Mouse (Mus musculus) embryonic facial prominence, embryonic 15.5 days (tissue): Measurements from ENCODE around the gene Epha8. TPM values are rescaled to one million over a fixed set of nuclear protein-coding genes. Genes with fewer than 3 reads are reported as not detected.

Source experiments
- ATAC-seq: fragments of 200-750 bp; cut with Nextera tagmentation; 2 replicates; pipeline ENCODE4 v1.8.0; 2017; ENCODE audit warnings: low read depth, moderate TSS enrichment; ENCODE audit not compliant: insufficient number of reproducible peaks, low FRiP score, low TSS enrichment
- H3K27ac ChIP-seq: fragments of 300-500 bp; sonication (generic); replicated peaks from 2 replicates; pipeline ENCODE4 v1.5.1; 2015; ENCODE audit warnings: mild to moderate bottlenecking, inconsistent platforms
- H3K27me3 ChIP-seq: fragments of 300-500 bp; sonication (generic); 2 replicates; pipeline ENCODE4 v1.6.1; 2015; ENCODE audit warnings: inconsistent platforms
- H3K36me3 ChIP-seq: fragments of 300-500 bp; sonication (generic); 2 replicates; pipeline ENCODE4 v1.6.1; 2015; ENCODE audit warnings: mild to moderate bottlenecking, inconsistent platforms
- H3K4me1 ChIP-seq: fragments of 300-500 bp; sonication (generic); 2 replicates; pipeline ENCODE4 v1.6.1; 2015; ENCODE audit warnings: inconsistent platforms
- H3K4me2 ChIP-seq: fragments of 300-500 bp; sonication (generic); replicated peaks from 2 replicates; pipeline ENCODE4 v1.6.1; 2015; ENCODE audit warnings: mild to moderate bottlenecking, inconsistent platforms
- H3K4me3 ChIP-seq: fragments of 300-500 bp; sonication (generic); replicated peaks from 2 replicates; pipeline ENCODE4 v1.5.1; 2015; ENCODE audit warnings: mild to moderate bottlenecking, inconsistent platforms
- H3K9ac ChIP-seq: fragments of 300-500 bp; sonication (generic); 2 replicates; pipeline ENCODE4 v1.6.1; 2015; ENCODE audit warnings: inconsistent platforms
- H3K9me3 ChIP-seq: fragments of 300-500 bp; sonication (generic); replicated peaks from 2 replicates; pipeline ENCODE4 v1.6.1; 2016; ENCODE audit warnings: inconsistent platforms
- WGBS: fragments of 180-500 bp; shearing (Covaris S2); methylation state at CpG from one replicate; pipeline ENCODE4 v1.1.7; 2015; 5-methylcytosine and 5-hydroxymethylcytosine counted together
- polyA plus RNA-seq: library from polyadenylated mRNA; unstranded; fragments of >200 nt; fragmentation: Nextera tagmentation; extraction: Ambion mirVana; gene quantifications from 2 replicates; pipeline ENCODE4 v1.2.1, GENCODE M21; 2015

Gene Epha8
- polyA plus RNA-seq: 1.1 and 2.0 TPM in 2 replicates

DNA sequence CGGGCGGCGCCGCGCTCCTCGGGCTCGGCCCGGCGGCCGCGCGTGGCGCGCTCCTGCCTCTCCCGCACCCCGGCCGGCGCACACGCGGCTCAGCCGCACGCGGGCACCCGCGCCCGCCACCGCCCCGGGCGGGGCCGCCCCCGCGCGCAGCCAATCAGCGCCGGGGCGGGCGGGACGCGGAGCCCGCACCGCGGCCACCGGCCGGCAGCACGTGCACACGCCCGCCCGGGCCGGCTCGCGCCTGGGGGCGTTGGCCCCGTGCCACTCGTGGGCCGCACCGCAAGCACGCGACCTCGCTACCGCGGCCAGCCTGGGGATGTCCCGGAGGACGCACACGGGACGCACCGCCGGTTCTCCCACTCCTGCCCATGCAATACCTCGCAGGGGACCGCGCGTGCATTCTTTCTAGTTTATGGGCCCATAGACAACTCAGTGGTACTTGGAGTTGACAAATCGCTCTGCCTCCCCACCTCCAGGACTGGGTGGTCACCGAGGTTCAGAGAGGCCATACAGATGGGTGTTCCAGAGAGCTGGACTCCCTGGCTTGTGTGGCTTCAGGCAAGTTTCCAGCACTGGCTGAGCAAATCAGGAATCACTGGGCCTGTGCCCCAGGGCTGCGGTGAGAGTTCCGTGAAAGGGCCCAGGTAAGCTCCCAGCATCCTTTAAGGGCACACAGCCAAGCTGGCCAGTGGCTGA lies at the start of gene Epha8:
TSS of gene Epha8 (minus strand) at position 66 of the 696 bp plus-strand sequence.
- Histone ChIP-seq H3K27ac (no peak within 1 kb of the TSS), H3K9me3 (no peaks in the 10 kb centered on the region), H3K4me3 (peak within 1 kb of the TSS; percentile 44), H3K4me2 (peak within 1 kb of the TSS; percentile 94), H3K4me1 (peaks cover 15% of the 10 kb centered on the region), H3K9ac (no peak within 1 kb of the TSS), H3K36me3 (no peaks in the 10 kb centered on the region), H3K27me3 (peaks cover 84% of the 10 kb centered on the region)
- 2% methylated on average over 57 of the region's 75 CpGs for WGBS
- no peak for ATAC-seq

- 76% methylated on average over 3 of the region's 3 CpGs for WGBS
Measured at GRCm38 (mm10) chr4:137001825-137002224, 45.2 kb upstream of the Epha8 start.

DNA sequence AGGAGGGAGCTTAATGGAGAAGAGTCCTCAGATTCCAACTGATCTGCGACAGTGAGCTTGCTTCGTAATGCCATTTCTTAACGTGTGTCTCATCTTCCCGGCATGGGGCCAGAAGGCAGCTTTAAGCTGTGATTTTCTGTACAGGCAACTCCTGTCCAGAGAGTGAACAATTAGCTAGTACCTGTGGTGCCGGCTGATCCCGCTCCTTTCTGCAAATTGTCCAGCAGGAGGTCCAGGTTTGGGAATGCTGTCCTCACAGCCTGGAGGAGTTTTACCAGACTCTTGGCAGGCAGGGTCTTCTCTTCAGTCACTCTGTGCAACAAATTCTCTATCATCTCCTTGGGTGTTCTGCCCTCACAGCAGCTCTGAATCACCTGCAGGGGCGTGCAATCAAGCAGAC lies 44.4 kb upstream of the Epha8 start:
- H3K36me3 ChIP-seq: peaks cover 19% of the 10 kb centered on the region; the same call in 1 of the 2 replicates
- ATAC-seq: no peak
- H3K4me3 ChIP-seq: no peak overlapping the region
- no peak overlapping the region for H3K4me2 ChIP-seq
- 84% methylated on average over 7 of the region's 7 CpGs for WGBS
- no peaks in the 10 kb centered on the region for H3K4me1 ChIP-seq
- H3K27me3 ChIP-seq: no peaks in the 10 kb centered on the region
- no peaks in the 10 kb centered on the region for H3K9me3 ChIP-seq
- no peak overlapping the region for H3K9ac ChIP-seq
- no peak overlapping the region for H3K27ac ChIP-seq

More at GRCm38 (mm10) chr4:137001825-137002224, 45.2 kb upstream of the Epha8 start:
- Histone ChIP-seq H3K4me3 (no peak overlapping the region), H3K9ac (no peak overlapping the region), H3K36me3 (peaks cover 16% of the 10 kb centered on the region; the same call in 1 of the 2 replicates), H3K4me1 (no peaks in the 10 kb centered on the region), H3K9me3 (no peaks in the 10 kb centered on the region), H3K27ac (no peak overlapping the region), H3K4me2 (no peak overlapping the region), H3K27me3 (no peaks in the 10 kb centered on the region)
- ATAC-seq: no peak

DNA sequence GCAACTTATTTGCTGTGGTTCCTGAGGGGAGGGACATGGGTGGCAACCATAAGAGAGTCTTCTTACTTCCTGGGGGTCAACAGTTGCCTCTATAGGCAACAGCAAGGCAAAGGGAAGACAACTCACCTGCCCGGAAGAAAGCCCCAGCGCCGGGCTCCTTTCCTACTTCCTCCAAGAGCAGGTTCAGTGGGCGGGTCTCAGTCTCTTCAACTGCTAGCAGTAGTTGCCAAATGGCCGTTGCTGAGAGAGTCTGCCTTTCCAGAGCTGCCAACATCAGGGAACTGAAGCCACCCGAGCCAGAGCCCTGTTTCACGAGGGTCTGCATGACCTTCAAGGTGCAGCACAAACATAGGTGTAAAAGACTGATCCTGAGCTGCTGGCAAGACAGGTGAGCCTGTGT lies 41.8 kb upstream of the Epha8 start:
- Histone ChIP-seq H3K4me2 (no peak overlapping the region), H3K36me3 (peaks cover 41% of the 10 kb centered on the region), H3K9me3 (no peaks in the 10 kb centered on the region), H3K9ac (no peak overlapping the region), H3K27me3 (no peaks in the 10 kb centered on the region), H3K4me3 (no peak overlapping the region), H3K27ac (no peak overlapping the region), H3K4me1 (no peaks in the 10 kb centered on the region)
- 83% methylated on average over 7 of the region's 7 CpGs for WGBS
- no peak for ATAC-seq

- no peak overlapping the region for H3K9ac ChIP-seq
- ATAC-seq: no peak
- no peak overlapping the region for H3K4me2 ChIP-seq
- no peak overlapping the region for H3K4me3 ChIP-seq
- 90% methylated on average over 12 of the region's 12 CpGs for WGBS
- no peaks in the 10 kb centered on the region for H3K4me1 ChIP-seq
- H3K36me3 ChIP-seq: peaks cover 46% of the 10 kb centered on the region
- H3K9me3 ChIP-seq: no peaks in the 10 kb centered on the region
- no peak overlapping the region for H3K27ac ChIP-seq
- no peaks in the 10 kb centered on the region for H3K27me3 ChIP-seq
Measured at GRCm38 (mm10) chr4:136997723-136998345, 41.2 kb upstream of the Epha8 start.

- Histone ChIP-seq H3K4me3 (no peak overlapping the region), H3K27me3 (no peaks in the 10 kb centered on the region), H3K4me2 (no peak overlapping the region), H3K36me3 (peaks cover 48% of the 10 kb centered on the region), H3K4me1 (no peaks in the 10 kb centered on the region), H3K9ac (no peak overlapping the region), H3K9me3 (no peaks in the 10 kb centered on the region), H3K27ac (no peak overlapping the region)
- no peak for ATAC-seq
- 71% methylated on average over 7 of the region's 7 CpGs for WGBS
Measured at GRCm38 (mm10) chr4:136996933-136997332, 40.3 kb upstream of the Epha8 start.

- Histone ChIP-seq H3K4me3 (no peak overlapping the region), H3K4me1 (no peaks in the 10 kb centered on the region), H3K4me2 (no peak overlapping the region), H3K27ac (no peak overlapping the region), H3K36me3 (peaks cover 53% of the 10 kb centered on the region), H3K9me3 (no peaks in the 10 kb centered on the region), H3K27me3 (no peaks in the 10 kb centered on the region), H3K9ac (no peak overlapping the region)
- no peak for ATAC-seq
- WGBS: 89% methylated on average over 14 of the region's 14 CpGs
Measured at GRCm38 (mm10) chr4:136995361-136995760, 38.7 kb upstream of the Epha8 start.

DNA sequence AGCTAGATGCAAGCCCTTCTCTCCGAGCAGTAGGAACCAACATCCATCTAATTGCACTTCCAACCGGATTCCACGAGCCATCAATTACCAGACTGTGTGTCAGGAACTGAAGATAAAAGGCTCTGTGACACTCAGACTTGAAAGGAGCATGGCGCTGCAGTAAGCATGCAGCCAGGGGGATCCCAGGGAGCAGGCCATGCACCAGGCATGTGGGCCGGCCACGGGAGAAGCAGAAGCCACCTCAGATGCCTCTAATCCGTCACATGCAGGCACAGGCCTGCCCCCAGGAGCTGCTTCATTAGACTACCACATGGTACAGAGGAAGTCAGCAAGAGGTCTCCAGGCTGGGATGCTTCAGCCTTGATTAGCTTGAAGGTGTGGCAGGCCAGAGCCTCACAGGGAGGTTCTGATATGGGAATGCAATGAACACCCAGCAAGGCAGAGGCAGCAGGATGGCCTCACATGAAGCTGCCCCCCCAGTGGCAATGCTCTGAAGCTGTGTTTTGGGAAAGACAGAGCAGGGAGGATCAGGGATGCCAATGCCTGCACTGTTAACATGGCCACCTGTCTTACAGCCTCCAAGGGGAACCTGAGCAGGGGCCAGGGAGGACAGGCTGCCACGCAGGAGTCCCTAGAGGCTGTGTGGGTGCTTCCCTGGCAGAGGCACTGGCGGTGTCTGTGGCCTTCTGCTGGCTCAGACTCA lies 25.5 kb upstream of the Epha8 start:
- H3K4me1 ChIP-seq: 0 out of 2 replicates have a peak, but pooled peaks cover 6% of the 10 kb centered on the region
- ATAC-seq: no peak
- H3K9me3 ChIP-seq: no peaks in the 10 kb centered on the region
- 63% methylated on average over 9 of the region's 9 CpGs for WGBS
- H3K4me3 ChIP-seq: no peak overlapping the region
- H3K9ac ChIP-seq: no peak overlapping the region
- peaks cover 2% of the 10 kb centered on the region; the same call in 1 of the 2 replicates for H3K27me3 ChIP-seq
- no peak overlapping the region for H3K27ac ChIP-seq
- peaks cover 8% of the 10 kb centered on the region for H3K36me3 ChIP-seq
- H3K4me2 ChIP-seq: no peak overlapping the region

DNA sequence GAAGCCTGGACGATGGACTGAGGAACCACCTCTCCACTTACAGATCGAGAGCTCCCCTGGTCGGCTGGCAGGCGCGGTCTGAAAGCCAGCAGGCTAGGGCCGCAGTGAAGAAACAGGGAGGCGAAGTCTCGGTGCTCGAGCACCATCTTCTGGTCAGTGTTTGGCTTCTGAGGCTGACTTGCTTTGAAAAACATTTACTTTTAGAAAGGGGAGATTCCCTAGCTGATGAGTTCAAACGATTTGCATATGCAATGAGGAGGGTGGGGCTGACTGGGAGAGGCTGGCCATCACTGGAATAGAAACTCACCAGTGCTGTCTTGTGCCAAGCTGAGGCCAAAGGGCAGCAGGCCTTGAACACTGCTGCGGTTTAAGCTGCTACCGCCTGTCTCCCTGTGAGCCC lies 24.7 kb upstream of the Epha8 start:
- no peak for ATAC-seq
- 0 out of 2 replicates have a peak, but pooled peaks cover 6% of the 10 kb centered on the region for H3K4me1 ChIP-seq

DNA sequence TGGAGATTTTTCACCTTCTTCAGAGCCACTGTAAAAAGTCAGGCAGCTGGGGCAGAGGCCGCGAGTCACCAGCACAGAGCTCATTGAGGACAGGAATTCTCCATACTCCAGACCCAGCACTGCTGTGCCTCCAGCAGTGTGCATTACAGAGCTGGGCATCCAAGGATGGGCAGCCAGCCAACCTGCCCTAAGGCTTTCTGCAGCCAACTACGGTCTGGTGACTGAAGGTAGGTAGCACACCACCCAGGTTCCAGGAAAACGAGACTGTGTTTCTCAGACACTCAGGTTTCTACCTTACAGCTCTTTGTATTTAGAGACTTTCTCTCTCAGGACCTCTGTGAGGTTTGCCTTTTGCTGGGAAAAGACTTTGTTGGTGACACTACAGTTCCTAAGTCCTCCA lies 24.3 kb upstream of the Epha8 start:
- 0 out of 2 replicates have a peak, but pooled peaks cover 6% of the 10 kb centered on the region for H3K4me1 ChIP-seq
- H3K4me2 ChIP-seq: no peak overlapping the region
- H3K27me3 ChIP-seq: peaks cover 2% of the 10 kb centered on the region; the same call in 1 of the 2 replicates
- no peak overlapping the region for H3K27ac ChIP-seq
- no peak overlapping the region for H3K4me3 ChIP-seq
- no peak overlapping the region for H3K9ac ChIP-seq
- no peaks in the 10 kb centered on the region for H3K9me3 ChIP-seq
- no peak for ATAC-seq
- peaks cover 3% of the 10 kb centered on the region for H3K36me3 ChIP-seq
- 51% methylated on average over 4 of the region's 4 CpGs for WGBS

More for the DNA sequence above, 24.7 kb upstream of the Epha8 start:
- no peak overlapping the region for H3K4me3 ChIP-seq
- no peaks in the 10 kb centered on the region for H3K9me3 ChIP-seq
- 10% methylated on average over 12 of the region's 12 CpGs for WGBS
- H3K36me3 ChIP-seq: peaks cover 5% of the 10 kb centered on the region
- no peak overlapping the region for H3K9ac ChIP-seq
- no peak overlapping the region for H3K27ac ChIP-seq
- peaks cover 2% of the 10 kb centered on the region; the same call in 1 of the 2 replicates for H3K27me3 ChIP-seq
- H3K4me2 ChIP-seq: no peak overlapping the region

DNA sequence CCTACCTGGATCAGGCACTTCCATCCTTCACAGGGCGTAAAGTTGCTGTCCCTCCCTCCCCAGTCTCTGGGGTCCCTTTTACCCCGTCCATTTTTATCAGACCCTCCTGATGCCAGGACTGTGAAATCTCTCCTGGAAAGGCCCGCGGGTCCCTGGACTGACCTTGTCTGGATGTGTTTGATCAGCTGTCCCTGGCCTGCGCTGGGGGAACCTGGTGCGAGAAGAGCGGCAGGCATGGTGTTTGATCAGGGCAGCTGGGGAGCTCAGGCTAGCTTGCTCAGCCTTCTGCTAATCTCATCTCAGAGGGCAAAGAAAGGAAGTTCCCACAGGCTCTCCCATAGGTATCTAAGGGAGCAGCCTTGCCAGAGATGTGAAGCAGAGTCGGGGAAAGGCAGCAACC lies 20.6 kb upstream of the Epha8 start:
- Histone ChIP-seq H3K4me2 (no peak overlapping the region), H3K27ac (no peak overlapping the region), H3K9ac (no peak overlapping the region), H3K4me3 (no peak overlapping the region), H3K9me3 (no peaks in the 10 kb centered on the region), H3K27me3 (peaks cover 6% of the 10 kb centered on the region; the same call in 1 of the 2 replicates), H3K36me3 (no peaks in the 10 kb centered on the region), H3K4me1 (0 out of 2 replicates have a peak, but pooled peaks cover 6% of the 10 kb centered on the region)
- ATAC-seq: no peak
- 62% methylated on average over 8 of the region's 8 CpGs for WGBS
